Mouse (Mus musculus) liver, embryonic 16.5 days (tissue): Measurements from ENCODE around the gene Dnaja2. TPM values are rescaled to one million over a fixed set of nuclear protein-coding genes. Genes with fewer than 3 reads are reported as not detected.

Experiments
- ATAC-seq: fragments of 200-750 bp; cut with Nextera tagmentation; 2 replicates; pipeline ENCODE4 v1.8.0; 2017; ENCODE audit warnings: low read depth, mild to moderate bottlenecking, moderate number of reproducible peaks, moderate library complexity
- H3K27ac ChIP-seq: fragments of 300-500 bp; sonication (generic); 2 replicates; pipeline ENCODE4 v1.5.1; 2014; ENCODE audit warnings: mild to moderate bottlenecking, low read length
- H3K27me3 ChIP-seq: fragments of 300-500 bp; sonication (generic); 2 replicates; pipeline ENCODE4 v1.6.1; 2014; ENCODE audit warnings: low read depth, low read length, mixed read lengths; ENCODE audit not compliant: control insufficient read depth, insufficient read depth
- H3K36me3 ChIP-seq: fragments of 300-500 bp; sonication (generic); 2 replicates; pipeline ENCODE4 v1.6.1; 2014; ENCODE audit warnings: mild to moderate bottlenecking; ENCODE audit not compliant: control insufficient read depth, insufficient read depth
- H3K4me1 ChIP-seq: fragments of 300-500 bp; sonication (generic); 2 replicates; pipeline ENCODE4 v1.6.1; 2014; ENCODE audit warnings: low read depth, low read length, mixed read lengths; ENCODE audit not compliant: control insufficient read depth
- H3K4me2 ChIP-seq: fragments of 300-500 bp; sonication (generic); 2 replicates; pipeline ENCODE4 v1.6.1; 2014; ENCODE audit warnings: low read depth, low read length, mixed read lengths
- H3K4me3 ChIP-seq: fragments of 300-500 bp; sonication (generic); 2 replicates; pipeline ENCODE4 v1.5.1; 2014; ENCODE audit warnings: low read depth, mild to moderate bottlenecking, low read length
- H3K9ac ChIP-seq: fragments of 300-500 bp; sonication (generic); 2 replicates; pipeline ENCODE4 v1.6.1; 2014; ENCODE audit warnings: low read depth, low read length
- H3K9me3 ChIP-seq: fragments of 300-500 bp; sonication (generic); replicated peaks from 2 replicates; pipeline ENCODE4 v1.6.1; 2016; ENCODE audit warnings: low read length; ENCODE audit not compliant: control insufficient read depth
- WGBS: fragments of 180-500 bp; shearing (Covaris S2); extraction: QIAGEN DNeasy Blood & Tissue Kit; methylation state at CpG from one replicate; pipeline ENCODE4 v1.1.7; 2014; ENCODE audit not compliant: insufficient replicate concordance; 5-methylcytosine and 5-hydroxymethylcytosine counted together
- polyA plus RNA-seq: library from polyadenylated mRNA; unstranded; fragments of >200 nt; fragmentation: Nextera tagmentation; extraction: Ambion mirVana; gene quantifications from 2 replicates; pipeline ENCODE4 v1.2.1, GENCODE M21; 2015

Dnaja2 gene
- polyA plus RNA-seq, 1 experiment from 2014 or later, result 65.7 TPM

DNA sequence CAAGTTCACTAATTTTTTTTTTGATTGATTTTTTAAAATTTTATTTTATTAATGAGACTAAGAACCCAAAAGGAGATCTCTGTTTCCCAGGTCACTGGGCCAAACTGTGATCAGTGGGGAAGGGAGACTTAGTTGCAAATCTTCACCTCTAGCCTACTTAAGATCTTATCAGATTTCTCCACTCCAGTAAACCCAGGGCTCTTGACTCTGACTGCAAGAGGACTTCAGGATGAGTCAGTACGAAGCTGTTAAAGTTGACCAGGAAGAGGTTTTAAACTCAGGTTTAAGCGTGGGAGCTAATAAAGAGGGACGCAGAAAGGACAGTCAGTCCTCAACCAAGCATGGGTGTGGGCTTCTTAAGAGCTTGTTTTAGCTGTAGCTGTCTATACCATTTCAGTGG, 38.2 kb upstream of the Dnaja2 start:
- 57% methylated on average over 3 of the region's 3 CpGs for whole genome bisulfite sequencing
- H3K27ac ChIP-seq, result no peak overlapping the region
- no peak overlapping the region for H3K4me2 ChIP-seq
- H3K9me3 ChIP-seq, result no peaks in the 10 kb centered on the region
- H3K4me1 ChIP-seq, result no peaks in the 10 kb centered on the region
- no peak overlapping the region for H3K4me3 ChIP-seq
- no peaks in the 10 kb centered on the region for H3K27me3 ChIP-seq
- no peak for ATAC-seq
- H3K9ac ChIP-seq, result no peak overlapping the region
- H3K36me3 ChIP-seq, result no peaks in the 10 kb centered on the region

- 73% methylated on average over 1 of the region's 1 CpGs for WGBS
- Histone ChIP-seq H3K27ac (no peak overlapping the region), H3K9ac (no peak overlapping the region), H3K27me3 (no peaks in the 10 kb centered on the region), H3K4me3 (no peak overlapping the region), H3K4me2 (no peak overlapping the region), H3K36me3 (no peaks in the 10 kb centered on the region), H3K4me1 (no peaks in the 10 kb centered on the region), H3K9me3 (no peaks in the 10 kb centered on the region)
- no peak for ATAC-seq
These were observed 36.4 kb upstream of the Dnaja2 start for GRCm38 (mm10) chr8:85591532-85591931.

DNA sequence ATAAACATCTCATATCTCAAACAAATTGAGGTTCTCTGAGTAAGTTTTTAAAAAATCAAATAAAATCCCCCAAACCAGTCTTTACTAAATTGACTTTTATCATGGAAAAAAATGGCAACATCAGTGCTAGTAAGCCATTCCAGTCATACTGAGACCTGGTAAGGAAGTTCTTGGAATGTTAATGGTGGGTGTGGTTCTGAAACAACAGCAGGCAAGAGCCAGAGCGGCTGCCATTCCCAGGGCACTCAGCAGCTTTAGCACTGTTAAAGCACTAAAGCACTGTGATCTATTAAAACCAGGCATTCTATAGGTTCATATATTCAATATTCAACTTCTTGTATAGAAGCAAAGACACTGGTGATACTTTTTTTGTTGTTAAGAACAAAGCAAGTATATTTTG, 35.1 kb upstream of the Dnaja2 start:
- no peak overlapping the region for H3K4me2 ChIP-seq
- no peaks in the 10 kb centered on the region for H3K36me3 ChIP-seq
- H3K4me3 ChIP-seq, result no peak overlapping the region
- WGBS, result 85% methylated on average over 1 of the region's 1 CpGs
- H3K4me1 ChIP-seq, result no peaks in the 10 kb centered on the region
- H3K27ac ChIP-seq, result no peak overlapping the region
- H3K9me3 ChIP-seq, result no peaks in the 10 kb centered on the region
- H3K27me3 ChIP-seq, result no peaks in the 10 kb centered on the region
- no peak overlapping the region for H3K9ac ChIP-seq
- no peak for ATAC-seq

- H3K27ac ChIP-seq, result no peak overlapping the region
- H3K9me3 ChIP-seq, result no peaks in the 10 kb centered on the region
- no peak overlapping the region for H3K9ac ChIP-seq
- no peak overlapping the region for H3K4me2 ChIP-seq
- no peaks in the 10 kb centered on the region for H3K27me3 ChIP-seq
- ATAC-seq, result no peak
- 51% methylated on average over 2 of the region's 2 CpGs for WGBS
- H3K4me3 ChIP-seq, result no peak overlapping the region
- no peaks in the 10 kb centered on the region for H3K4me1 ChIP-seq
- H3K36me3 ChIP-seq, result no peaks in the 10 kb centered on the region
These were observed 33.5 kb upstream of the Dnaja2 start for GRCm38 (mm10) chr8:85588596-85588995.

DNA sequence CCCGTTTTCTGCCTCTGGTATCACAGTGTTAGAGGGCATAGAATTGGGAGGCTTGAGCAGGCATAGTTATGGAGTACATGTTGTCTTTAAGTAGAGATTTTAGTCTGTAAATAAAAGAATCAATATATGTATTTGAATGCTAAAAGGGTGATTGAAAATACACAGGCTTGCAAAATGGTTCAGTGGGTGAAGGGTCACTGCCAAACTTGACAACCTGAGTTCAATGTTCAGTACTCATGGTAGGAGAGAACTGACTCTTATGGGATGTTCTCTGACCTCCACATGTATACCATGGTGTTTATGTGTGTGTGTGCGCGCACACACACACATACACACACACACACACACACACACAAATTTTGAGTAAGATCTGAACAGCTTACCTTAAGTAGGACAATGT, 22.5 kb upstream of the Dnaja2 start:
- no peak overlapping the region for H3K4me2 ChIP-seq
- H3K9ac ChIP-seq, result no peak overlapping the region
- H3K27me3 ChIP-seq, result no peaks in the 10 kb centered on the region
- WGBS, result 62% methylated on average over 3 of the region's 3 CpGs
- no peaks in the 10 kb centered on the region for H3K4me1 ChIP-seq
- no peaks in the 10 kb centered on the region for H3K36me3 ChIP-seq
- no peak overlapping the region for H3K27ac ChIP-seq
- ATAC-seq, result peak; percentile 55; the same call in 1 of the 2 replicates
- no peak overlapping the region for H3K4me3 ChIP-seq
- no peaks in the 10 kb centered on the region for H3K9me3 ChIP-seq

- ATAC-seq, result no peak
- Histone ChIP-seq H3K27ac (no peak overlapping the region), H3K4me1 (no peaks in the 10 kb centered on the region), H3K36me3 (no peaks in the 10 kb centered on the region), H3K27me3 (no peaks in the 10 kb centered on the region), H3K9me3 (no peaks in the 10 kb centered on the region), H3K9ac (no peak overlapping the region), H3K4me2 (no peak overlapping the region), H3K4me3 (no peak overlapping the region)
- 47% methylated on average over 2 of the region's 2 CpGs for WGBS
These were observed 18.9 kb upstream of the Dnaja2 start for GRCm38 (mm10) chr8:85573972-85574496.

DNA sequence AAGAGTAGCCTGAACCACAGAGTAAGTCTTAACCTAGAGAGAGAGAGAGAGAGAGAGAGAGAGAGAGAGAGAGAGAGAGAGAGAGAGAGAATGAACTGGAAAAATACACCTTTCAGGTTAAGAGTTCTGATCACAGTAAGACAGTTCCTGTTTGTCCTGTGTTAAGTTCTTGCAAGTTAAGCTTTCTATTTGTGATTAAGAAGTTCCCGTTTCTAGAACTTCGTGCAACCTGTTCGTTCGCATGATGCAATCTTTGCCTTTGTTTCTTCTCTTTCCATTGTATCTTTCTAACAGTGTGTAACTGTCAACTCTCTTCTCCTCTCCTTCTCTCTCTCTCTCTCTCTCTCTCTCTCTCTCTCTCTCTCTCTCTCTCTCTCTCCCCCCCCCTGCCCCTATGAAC, 15.3 kb upstream of the Dnaja2 start:
- H3K9ac ChIP-seq, result no peak overlapping the region
- WGBS, result 12% methylated on average over 4 of the region's 4 CpGs
- no peak for ATAC-seq
- H3K36me3 ChIP-seq, result no peaks in the 10 kb centered on the region
- H3K4me2 ChIP-seq, result no peak overlapping the region
- no peaks in the 10 kb centered on the region for H3K27me3 ChIP-seq
- no peak overlapping the region for H3K27ac ChIP-seq
- H3K4me3 ChIP-seq, result no peak overlapping the region
- no peaks in the 10 kb centered on the region for H3K4me1 ChIP-seq
- H3K9me3 ChIP-seq, result no peaks in the 10 kb centered on the region

GRCm38 (mm10) chr8:85567801-85568200, 12.7 kb upstream of the Dnaja2 start:
- Histone ChIP-seq H3K4me2 (no peak overlapping the region), H3K9ac (no peak overlapping the region), H3K27me3 (no peaks in the 10 kb centered on the region), H3K4me1 (no peaks in the 10 kb centered on the region), H3K36me3 (no peaks in the 10 kb centered on the region), H3K9me3 (no peaks in the 10 kb centered on the region), H3K4me3 (no peak overlapping the region), H3K27ac (no peak overlapping the region)
- ATAC-seq, result peak; percentile 63
- WGBS, result 71% methylated on average over 2 of the region's 2 CpGs

- Histone ChIP-seq H3K4me3 (no peak overlapping the region), H3K4me1 (no peaks in the 10 kb centered on the region), H3K9me3 (no peaks in the 10 kb centered on the region), H3K4me2 (no peak overlapping the region), H3K36me3 (no peaks in the 10 kb centered on the region), H3K9ac (no peak overlapping the region), H3K27me3 (no peaks in the 10 kb centered on the region), H3K27ac (no peak overlapping the region)
- WGBS, result 57% methylated on average over 3 of the region's 3 CpGs
- ATAC-seq, result no peak
These were observed 10.0 kb upstream of the Dnaja2 start for GRCm38 (mm10) chr8:85565186-85565585.
